ENCODE assay signal across 24 mouse cellular contexts in genomic region chr4:132380965-132381616, GRCm38 (mm10).
"Had no signal": no experiment of that assay in that cellular context is flagged by ENCODE, and none has a peak within 500 bp of the region (broad histone marks: within the 10 kb centered on the region; RNA-seq: fewer than 3 reads in every experiment).

No protein-coding gene starts in this region.

- ATAC-seq: hindbrain, postnatal 0 days had no signal

- H3K4me3 ChIP-seq: heart, adult 2 months; heart, embryonic 13.5 days; heart, embryonic 15.5 days; hindbrain, embryonic 13.5 days; hindbrain, embryonic 15.5 days; layer of hippocampus, adult 2 months; left cerebral cortex, adult 2 months; limb, embryonic 13.5 days; limb, embryonic 15.5 days; liver, embryonic 13.5 days had no signal

- H3K9me3 ChIP-seq: heart, embryonic 13.5 days; heart, embryonic 15.5 days; hindbrain, embryonic 13.5 days; hindbrain, embryonic 15.5 days; limb, embryonic 13.5 days; limb, embryonic 15.5 days; liver, embryonic 13.5 days had no signal

- H3K27ac ChIP-seq: heart, embryonic 13.5 days; heart, embryonic 15.5 days; hindbrain, embryonic 13.5 days; hindbrain, embryonic 15.5 days; hindbrain, postnatal 0 days; layer of hippocampus, adult 2 months; left cerebral cortex, adult 2 months; limb, embryonic 13.5 days; limb, embryonic 15.5 days; liver, embryonic 13.5 days had no signal

- H3K4me1 ChIP-seq: hindbrain, embryonic 15.5 days; limb, embryonic 13.5 days; limb, embryonic 15.5 days had no signal

- DNase-seq: gastrocnemius, postnatal 14 days; gastrocnemius, postnatal 36 days; heart, adult 11 months; heart, adult 2 months; heart, postnatal 14 days; heart, postnatal 36 days; kidney, adult 18-20 months; kidney, adult 8-10 months; kidney, postnatal 10 days; kidney, postnatal 25 days; kidney, postnatal 4 days; left cerebral cortex, postnatal 4 days; liver, embryonic 13.5 days had no signal

- H3K9ac ChIP-seq: heart, embryonic 13.5 days; heart, embryonic 15.5 days; hindbrain, embryonic 13.5 days; hindbrain, embryonic 15.5 days; limb, embryonic 13.5 days; limb, embryonic 15.5 days; liver, embryonic 13.5 days had no signal

- H3K27me3 ChIP-seq: heart, embryonic 13.5 days; heart, embryonic 15.5 days; hindbrain, embryonic 13.5 days; hindbrain, embryonic 15.5 days; limb, embryonic 13.5 days; limb, embryonic 15.5 days; liver, embryonic 13.5 days had no signal

- H3K4me2 ChIP-seq: heart, embryonic 11.5 days; heart, embryonic 13.5 days; heart, embryonic 15.5 days; hindbrain, embryonic 13.5 days; hindbrain, embryonic 15.5 days; limb, embryonic 13.5 days; limb, embryonic 15.5 days; liver, embryonic 11.5 days; liver, embryonic 13.5 days had no signal
